Mouse (Mus musculus) ovary, postnatal 10 days (tissue): ENCODE results near the gene Mymx.

ENCODE experiments used
- DNase-seq: peaks from one replicate; pipeline ENCODE4 v3.0.0; 2022; ENCODE audit warnings: low spot score

Gene Mymx

GRCm38 (mm10) chr17:45610144-45610866 lies 8.4 kb upstream of the Mymx start:
- no peak for DNase-seq

GRCm38 (mm10) chr17:45608396-45608795 lies 6.5 kb upstream of the Mymx start:
- no peak for DNase-seq

GRCm38 (mm10) chr17:45606992-45607879 lies 5.3 kb upstream of the Mymx start:
- no peak for DNase-seq

- DNase-seq: no peak
Observed at GRCm38 (mm10) chr17:45602984-45603383, 1.1 kb upstream of the Mymx start.

DNA sequence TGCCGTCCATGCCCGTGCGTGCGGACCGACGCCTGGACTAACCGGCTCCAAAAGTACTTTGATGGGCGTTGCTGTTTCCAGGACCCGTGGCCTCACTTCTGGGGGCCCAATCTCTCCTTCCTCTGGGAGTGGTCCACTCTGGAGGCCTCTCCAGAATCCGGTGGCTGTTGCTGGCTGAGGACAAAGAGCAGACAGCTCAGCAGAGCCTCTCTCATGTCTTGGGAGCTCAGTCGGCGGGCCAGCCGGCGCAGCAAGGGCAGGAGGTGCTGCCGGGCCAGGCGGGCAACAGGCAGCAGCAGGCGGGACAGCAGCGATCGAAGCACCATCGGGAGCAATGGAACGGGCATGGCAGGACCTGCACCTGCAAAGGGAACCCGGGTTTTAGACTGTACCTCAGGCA lies 577 bp downstream of the Mymx start:
- DNase-seq: no peak

GRCm38 (mm10) chr17:45600267-45600666 lies 1.6 kb downstream of the Mymx start:
- DNase-seq: no peak

- DNase-seq: no peak
Observed at GRCm38 (mm10) chr17:45599446-45600242, 2.3 kb downstream of the Mymx start, which contains the start of gene Slc29a1. Gene Slc29a1, minus strand, starts transcription at chr17:45599606.

GRCm38 (mm10) chr17:45598891-45599290 lies 3.0 kb downstream of the Mymx start:
- DNase-seq: no peak

DNA sequence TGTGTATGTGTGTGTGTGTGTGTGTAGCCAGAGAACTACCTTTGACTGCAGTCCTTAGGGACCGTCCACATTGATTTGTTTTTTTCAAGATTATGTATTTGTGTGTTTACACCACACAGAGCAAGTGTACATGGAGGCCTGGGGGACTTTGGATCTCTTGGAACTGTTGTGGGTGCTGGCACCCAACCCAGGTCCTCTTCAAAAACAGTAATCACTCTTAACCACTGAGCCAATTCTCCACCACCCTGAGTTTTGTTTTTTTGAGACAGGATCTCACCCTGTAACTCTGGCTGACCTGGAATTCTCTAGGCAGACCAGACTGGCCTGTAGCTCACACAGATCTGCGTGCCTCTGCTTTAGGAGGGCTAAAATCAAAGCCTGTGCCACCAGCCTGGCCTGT lies 3.5 kb downstream of the Mymx start:
- DNase-seq: no peak

DNA sequence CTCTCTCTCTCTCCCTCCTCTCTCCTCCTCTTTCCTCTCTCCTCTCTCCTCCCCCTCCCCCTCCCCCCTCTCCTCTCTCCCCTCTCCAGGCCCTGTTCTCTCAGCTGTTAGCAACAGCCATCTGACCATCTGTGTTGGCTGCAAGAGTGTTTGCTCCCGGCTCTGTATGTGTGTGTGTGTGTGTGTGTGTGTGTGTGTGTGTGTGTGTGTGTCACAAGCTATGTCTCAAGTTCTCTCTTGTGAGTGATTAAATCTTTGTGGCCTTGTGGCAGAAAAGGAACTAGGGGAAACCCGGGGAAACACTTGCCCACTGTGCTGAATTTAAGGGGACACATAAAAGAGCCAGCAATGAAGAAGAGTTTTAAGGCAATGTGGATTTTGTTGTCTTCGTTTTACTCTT lies 4.1 kb downstream of the Mymx start:
- no peak for DNase-seq

DNA sequence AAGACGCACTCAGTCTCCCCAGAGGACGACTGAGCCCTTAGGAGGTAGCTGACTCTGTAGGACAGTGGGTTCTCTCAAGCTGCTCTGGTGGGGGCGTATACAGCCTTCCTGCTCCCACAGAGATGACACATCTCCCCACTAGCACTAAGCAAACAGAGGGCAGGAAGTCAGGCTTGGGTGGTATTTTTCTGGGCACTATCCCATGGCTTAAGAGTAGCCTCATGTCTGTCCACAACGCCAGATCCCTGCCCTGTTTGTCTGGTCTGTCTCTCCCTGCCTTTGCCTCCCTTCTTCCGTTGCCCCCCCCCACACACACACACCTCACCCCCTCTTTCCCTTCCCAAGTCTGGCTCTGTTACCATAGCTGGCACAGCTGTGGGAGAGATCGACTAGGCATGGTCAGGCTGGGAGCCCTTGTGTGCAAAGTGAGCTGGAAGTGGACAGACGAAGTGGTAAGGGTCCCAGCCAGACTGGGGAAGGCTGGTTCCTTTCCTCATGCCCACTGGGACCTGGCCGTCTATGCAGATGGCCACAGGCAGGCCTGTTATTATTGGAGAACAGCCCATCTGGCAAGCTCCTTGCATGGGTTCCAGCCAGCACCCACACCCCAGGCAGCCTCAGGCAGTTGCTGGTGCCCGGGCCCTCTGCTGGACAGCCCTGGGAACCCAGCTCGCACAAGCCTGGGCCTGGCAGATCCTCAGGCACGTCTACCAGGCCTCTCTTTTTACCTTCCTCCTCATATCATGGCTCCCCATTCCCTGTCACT lies 5.1 kb downstream of the Mymx start:
- no peak for DNase-seq

GRCm38 (mm10) chr17:45595736-45596390 lies 6.0 kb downstream of the Mymx start:
- DNase-seq: no peak

GRCm38 (mm10) chr17:45594881-45595735 lies 6.8 kb downstream of the Mymx start:
- peak; percentile 70 for DNase-seq

DNA sequence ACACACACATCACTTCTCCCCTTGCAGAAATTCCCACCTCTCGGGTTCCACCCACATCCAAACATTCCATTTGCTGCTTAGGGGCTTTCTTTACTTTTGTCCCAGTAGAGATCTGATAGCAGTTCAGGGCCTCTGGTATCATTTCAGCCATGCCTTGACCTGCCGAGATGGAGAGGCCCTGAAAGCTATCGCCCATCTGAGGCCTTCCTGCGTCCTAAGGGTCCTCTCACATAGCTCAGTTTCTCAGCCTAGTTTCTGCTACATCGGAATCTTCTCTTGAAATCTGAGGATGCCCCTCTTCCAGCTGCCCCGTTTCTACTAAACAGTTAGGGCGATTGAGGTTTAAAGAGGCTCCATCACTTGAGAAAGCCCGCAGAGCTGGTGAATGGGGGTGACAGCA lies 7.7 kb downstream of the Mymx start:
- no peak for DNase-seq

GRCm38 (mm10) chr17:45593479-45593878 lies 8.4 kb downstream of the Mymx start:
- DNase-seq: no peak

DNA sequence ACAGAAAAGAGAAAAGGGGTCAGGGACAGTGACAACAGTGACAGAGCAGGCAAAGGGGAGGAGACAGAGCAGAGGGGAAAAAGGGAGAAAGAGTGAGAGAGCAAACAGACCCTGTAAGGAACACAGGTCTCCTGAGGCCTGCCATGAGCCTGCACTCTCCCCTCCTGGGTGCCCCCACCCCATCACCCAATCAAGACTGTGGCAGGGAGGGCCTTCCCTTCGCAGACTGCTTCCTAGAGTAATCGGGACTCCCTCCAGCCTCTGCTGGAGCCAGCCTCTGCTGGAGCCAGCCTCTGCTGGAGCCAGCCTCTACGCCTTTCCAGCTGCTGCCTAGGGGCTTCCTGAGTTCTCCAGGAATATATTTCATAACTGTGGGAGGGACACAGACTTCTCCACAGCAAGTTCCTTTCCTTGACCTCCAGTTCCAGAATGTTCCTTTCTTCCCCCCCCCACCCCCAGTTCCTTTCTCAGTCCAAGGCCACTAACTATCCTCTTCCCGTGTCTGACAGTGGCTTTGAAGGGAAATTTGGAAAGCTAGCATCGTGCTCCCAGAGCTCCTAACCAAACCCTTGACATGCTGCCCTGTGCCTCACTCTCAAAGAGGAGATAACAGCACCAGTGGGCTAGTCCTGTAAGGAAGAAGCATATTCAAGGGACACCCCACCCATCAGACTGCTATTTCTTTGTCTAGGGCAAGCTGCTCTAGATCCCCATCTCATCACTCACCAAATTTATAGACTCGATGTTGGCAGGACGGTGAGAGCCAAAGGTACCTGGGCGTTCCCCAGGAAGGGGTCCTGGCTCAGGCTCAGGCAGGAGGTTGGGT lies 9.1 kb downstream of the Mymx start:
- no peak for DNase-seq

- no peak for DNase-seq
Observed at GRCm38 (mm10) chr17:45591701-45592605, 9.9 kb downstream of the Mymx start.

DNA sequence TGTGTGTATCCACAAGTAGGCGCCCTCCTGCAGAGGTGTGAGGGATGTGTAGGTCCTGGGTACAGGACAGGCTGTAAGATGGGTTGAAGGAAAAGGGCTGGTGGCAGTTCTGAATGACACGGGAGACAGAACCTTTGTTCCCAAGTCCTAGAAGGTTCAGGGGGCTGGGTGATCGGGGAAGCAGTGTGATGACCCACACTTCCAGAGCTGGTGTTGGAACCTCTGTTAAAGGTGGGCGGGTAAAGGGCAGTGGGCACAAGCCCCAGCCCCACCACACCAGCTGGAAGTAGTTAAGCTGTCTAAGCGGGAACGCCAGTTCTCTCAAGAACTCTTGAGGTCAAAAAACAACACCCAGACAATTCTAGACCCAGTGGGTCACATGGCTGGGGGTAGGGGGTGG lies 11.5 kb downstream of the Mymx start:
- DNase-seq: no peak
